Mouse (Mus musculus): ENCODE data around the gene Cobl.

DNA sequence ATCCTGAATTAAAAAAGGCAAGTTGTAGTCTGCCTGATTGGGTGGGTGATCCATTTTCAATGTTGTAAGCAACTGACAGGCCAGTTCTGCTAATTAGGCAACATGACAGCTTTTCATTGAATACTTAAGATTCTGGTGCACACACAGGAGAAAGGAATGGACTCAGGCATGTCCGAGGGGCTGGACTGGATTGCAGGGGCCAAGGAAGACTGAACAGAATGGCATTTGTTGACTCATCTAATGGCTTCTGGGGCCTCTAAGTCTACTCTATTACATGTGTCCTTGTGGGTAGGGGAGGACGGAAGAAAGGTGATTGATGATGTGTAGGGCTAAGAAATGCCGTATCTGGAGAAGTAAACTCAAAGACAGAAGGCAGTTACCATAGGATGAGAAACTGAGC lies 159.9 kb downstream of the Cobl start:
- no peak for TF ChIP-seq HCFC1 (IDR thresholded peaks at IDR 0.05; ENCODE audit: borderline replicate concordance, insufficient read depth, low read length)
- TF ChIP-seq ZNF384 (IDR thresholded peaks at IDR 0.05; ENCODE audit: low read depth, low read length), result no peak
- TF ChIP-seq MAFK (IDR thresholded peaks at IDR 0.05; ENCODE audit: insufficient read depth, low read depth, low read length), result no peak
